Mouse (Mus musculus): Measurements from ENCODE around the gene Rnf208. TPM values are rescaled to one million over a fixed set of nuclear protein-coding genes. Genes with fewer than 3 reads are reported as not detected.
"Not testable (repeated sequence)": the region's sequence is repeated elsewhere in the genome, so short reads cannot be mapped to it uniquely, and the experiment has no call there.

Gene Rnf208
- polyA plus RNA-seq, 1 experiment, result 248 TPM

GRCm38 (mm10) chr2:25241438-25241775 lies 648 bp upstream of the Rnf208 start:
- DNase-seq (ENCODE audit: extremely low spot score in 1 of 2, low spot score in 1 of 2), result no peak

GRCm38 (mm10) chr2:25243342-25243741 lies 1.3 kb downstream of the Rnf208 start:
- no peak for DNase-seq (ENCODE audit: extremely low spot score in 1 of 2, low spot score in 1 of 2)

GRCm38 (mm10) chr2:25244144-25244543 lies 2.1 kb downstream of the Rnf208 start:
- no peak for DNase-seq (ENCODE audit: extremely low spot score in 1 of 2, low spot score in 1 of 2)

DNA sequence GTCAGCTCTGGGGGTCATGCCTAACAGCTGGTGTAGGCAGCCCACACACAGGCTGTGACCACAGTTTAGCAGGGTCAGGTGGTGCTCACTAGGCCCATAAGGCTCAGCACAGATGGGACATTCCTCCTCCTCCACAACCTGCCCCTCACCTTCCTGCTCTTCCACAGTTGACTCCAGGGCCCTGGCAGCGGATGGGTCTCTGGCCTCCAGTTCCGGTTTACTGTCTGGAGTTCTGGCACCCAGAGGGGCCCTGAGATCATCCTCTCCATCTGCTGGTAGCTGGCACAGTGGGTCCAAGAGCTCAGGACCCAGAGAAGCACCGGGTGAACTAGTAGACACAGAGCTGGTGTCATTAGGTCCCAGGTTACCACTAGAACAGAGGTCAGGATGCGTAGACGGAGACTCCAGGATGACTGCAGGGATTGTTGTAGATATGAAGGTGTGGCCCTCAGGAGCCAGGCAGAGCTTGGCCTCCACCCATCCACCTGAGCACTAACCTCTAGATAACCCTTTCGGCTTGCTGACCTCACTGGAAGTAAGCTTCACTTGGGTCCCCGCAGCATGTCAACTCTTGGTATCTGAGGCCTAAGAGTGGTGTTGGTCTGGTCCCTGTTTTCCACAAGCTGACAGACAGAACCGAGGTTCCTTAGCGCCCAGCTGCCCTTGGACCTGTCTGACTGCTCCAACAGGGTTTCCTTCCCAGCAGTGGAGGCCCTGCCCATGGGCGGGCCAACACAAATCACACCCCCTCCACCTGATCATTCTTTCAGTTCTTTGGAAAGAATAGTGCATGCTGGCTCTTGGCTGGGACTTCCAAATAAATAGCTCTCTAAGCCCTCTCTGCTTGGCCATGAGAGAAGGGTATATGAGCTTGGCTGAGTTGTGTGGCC lies 4.4 kb downstream of the Rnf208 start, which contains the start of gene AL732309.1:
Gene AL732309.1 (minus strand): TSS at position 681 of the 890 bp plus-strand sequence.
- DNase-seq (ENCODE audit: extremely low spot score in 1 of 2, low spot score in 1 of 2), result no peak

GRCm38 (mm10) chr2:25252331-25252730 lies 10.3 kb downstream of the Rnf208 start:
- no peak for DNase-seq (ENCODE audit: extremely low spot score in 1 of 2, low spot score in 1 of 2)

DNA sequence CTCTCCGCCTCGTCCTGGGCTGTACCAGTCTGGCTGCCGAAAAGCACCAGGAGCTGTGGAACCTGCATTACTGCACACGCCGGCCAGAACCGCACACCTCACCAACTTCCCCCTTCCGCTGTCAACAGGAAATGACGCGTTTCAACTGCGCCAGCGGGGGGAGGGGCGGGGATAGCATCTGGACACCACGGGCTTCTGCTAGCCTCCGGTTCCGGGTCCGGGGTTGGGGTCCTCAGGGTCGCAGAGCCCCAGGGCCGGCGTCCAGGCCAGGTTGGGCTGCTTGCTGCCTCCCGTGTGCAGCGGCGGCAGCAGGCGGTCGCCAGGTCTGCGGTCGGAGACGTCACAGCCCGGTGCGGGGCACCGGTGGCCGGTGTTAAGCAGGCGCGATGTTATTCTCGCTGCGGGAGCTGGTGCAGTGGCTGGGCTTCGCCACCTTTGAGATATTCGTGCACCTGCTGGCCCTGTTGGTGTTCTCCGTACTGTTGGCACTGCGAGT lies 13.3 kb downstream of the Rnf208 start, which contains the start of gene Tmem203:
Gene Tmem203 (plus strand): TSS at position 156 of the 496 bp plus-strand sequence.
- DNase-seq (ENCODE audit: extremely low spot score in 1 of 2, low spot score in 1 of 2), result peak; percentile 78 to 90

- peak in 1 of 2 experiments; percentile 55 for DNase-seq (ENCODE audit: extremely low spot score in 1 of 2, low spot score in 1 of 2)
Observed at GRCm38 (mm10) chr2:25256443-25257109, 14.5 kb downstream of the Rnf208 start.

DNA sequence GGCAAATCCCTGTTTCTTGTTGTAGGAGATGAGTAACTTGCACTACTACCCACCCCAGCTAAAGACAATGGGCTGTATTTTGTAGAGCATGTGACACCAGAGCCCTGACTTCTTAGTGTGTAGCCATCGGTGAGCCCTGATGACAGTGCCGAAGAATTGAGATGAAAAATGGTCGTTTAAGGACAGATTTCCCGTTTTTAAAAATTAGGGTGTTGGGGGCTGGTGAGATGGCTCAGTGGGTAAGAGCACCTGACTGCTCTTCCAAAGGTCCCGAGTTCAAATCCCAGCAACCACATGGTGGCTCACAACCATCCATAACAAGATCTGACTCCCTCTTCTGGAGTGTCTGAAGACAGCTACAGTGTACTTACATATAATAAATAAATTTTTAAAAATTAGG lies 15.2 kb downstream of the Rnf208 start:
- DNase-seq (ENCODE audit: extremely low spot score in 1 of 2, low spot score in 1 of 2), result not testable (repeated sequence)

DNA sequence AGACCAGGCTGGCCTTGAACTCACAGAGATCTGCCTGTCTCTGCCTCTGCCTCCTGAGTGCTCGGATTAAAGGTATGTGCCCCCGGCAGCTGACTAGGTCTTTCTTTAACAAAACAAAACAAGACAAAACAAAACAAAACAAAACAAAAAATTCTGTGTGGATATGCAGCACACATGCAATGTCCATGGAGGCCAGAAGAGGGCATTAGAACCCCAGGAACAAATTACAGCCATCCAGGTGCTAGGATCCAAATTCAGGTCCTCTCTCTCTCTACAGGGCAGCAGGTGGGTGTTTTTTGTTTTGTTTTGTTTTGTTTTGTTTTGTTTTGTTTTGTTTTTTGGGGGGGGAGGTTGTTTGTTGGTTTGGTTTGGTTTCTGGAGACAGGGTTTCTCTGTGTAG lies 16.8 kb downstream of the Rnf208 start:
- no peak for DNase-seq (ENCODE audit: extremely low spot score in 1 of 2, low spot score in 1 of 2)

GRCm38 (mm10) chr2:25261870-25262269 lies 19.8 kb downstream of the Rnf208 start:
- peak in 1 of 2 experiments; percentile 52 for DNase-seq (ENCODE audit: extremely low spot score in 1 of 2, low spot score in 1 of 2)

DNA sequence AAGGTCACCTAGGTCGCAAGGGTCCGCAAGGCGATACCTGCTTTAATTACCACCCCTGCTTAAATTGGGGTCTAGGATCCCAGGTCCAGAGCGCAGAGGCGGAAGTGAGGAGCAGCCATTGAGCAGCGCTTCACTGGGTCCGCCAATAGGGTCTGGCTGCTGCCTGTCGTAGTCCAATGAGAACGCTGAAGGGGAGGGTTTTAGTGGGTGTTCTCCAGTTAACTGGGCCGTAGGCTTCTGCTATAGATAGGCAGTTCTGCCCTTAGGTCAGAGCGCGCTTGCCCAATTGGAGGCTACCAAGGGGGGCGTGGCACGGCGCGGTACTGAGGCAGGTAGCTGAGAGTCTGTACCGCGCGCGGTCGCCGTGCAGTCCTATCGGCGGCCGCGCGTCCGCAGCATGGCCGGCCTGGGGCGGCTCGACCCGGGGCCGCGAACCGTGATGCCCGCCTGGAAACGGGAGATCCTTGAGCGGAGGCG lies 20.3 kb downstream of the Rnf208 start, which contains the start of gene Tprn:
Gene Tprn (plus strand): TSS at position 328 of the 477 bp plus-strand sequence.
- peak; percentile 96 to 97 for DNase-seq (ENCODE audit: extremely low spot score in 1 of 2, low spot score in 1 of 2)

GRCm38 (mm10) chr2:25262795-25263622 lies 21.0 kb downstream of the Rnf208 start:
- DNase-seq (ENCODE audit: extremely low spot score in 1 of 2, low spot score in 1 of 2), result no peak

- DNase-seq (ENCODE audit: extremely low spot score in 1 of 2, low spot score in 1 of 2), result no peak
Observed at GRCm38 (mm10) chr2:25263623-25264285, 21.7 kb downstream of the Rnf208 start.

DNA sequence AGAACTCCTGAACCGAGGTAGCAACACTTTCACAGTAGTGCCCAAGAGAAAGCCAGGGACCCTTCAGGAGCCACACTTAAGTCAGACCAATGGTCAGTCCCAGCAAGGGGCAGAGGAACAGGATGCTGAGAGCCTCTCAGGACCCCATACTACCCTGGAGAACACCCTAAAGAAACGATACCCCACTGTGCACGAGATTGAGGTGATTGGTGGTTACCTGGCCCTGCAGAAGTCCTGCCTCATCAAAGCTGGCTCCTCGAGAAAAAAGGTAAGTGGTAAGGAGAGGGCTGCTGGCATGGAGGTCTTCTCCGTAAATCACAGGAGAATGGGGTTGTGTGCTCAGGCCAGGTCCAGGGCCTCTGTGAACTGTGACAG lies 22.2 kb downstream of the Rnf208 start:
- no peak for DNase-seq (ENCODE audit: extremely low spot score in 1 of 2, low spot score in 1 of 2)

- no peak for DNase-seq (ENCODE audit: extremely low spot score in 1 of 2, low spot score in 1 of 2)
Observed at GRCm38 (mm10) chr2:25264851-25265250, 22.8 kb downstream of the Rnf208 start.

DNA sequence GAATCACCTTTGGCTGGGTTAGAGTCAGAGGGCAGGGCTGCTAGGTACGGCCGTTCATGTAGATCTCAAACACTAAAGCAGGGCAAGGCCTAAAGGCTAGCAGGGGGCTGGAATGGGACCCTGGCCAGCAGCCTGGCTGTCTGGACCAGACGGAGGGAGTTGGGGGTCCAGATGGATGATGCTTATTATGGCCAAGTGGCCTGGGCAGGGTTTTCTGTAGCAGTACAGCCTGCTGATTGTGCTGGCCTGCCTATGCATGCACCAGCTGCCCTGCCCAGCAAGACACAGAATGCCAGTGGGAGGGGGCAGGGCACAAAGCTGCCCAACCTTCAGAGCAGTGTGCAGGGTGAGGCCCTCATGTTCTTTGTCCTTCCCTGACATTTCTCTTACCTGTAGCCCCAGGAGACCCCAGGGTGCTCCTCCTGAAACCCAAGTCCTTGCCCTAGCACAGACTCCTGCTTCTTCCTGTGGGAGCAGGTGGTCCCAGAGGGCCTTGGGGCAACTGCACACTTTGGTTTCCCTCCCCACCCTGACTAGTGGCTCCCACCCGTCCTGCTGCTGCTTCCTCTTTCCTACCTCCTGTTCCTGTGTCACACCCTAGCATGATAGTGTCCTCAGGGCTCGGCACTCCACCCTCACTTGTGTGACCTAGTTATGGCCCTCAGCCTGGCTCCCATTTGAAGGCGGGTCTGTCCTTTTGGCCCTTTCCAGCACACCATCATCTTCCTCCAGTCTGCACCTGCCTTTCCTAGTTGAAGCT lies 24.0 kb downstream of the Rnf208 start:
- no peak for DNase-seq (ENCODE audit: extremely low spot score in 1 of 2, low spot score in 1 of 2)

DNA sequence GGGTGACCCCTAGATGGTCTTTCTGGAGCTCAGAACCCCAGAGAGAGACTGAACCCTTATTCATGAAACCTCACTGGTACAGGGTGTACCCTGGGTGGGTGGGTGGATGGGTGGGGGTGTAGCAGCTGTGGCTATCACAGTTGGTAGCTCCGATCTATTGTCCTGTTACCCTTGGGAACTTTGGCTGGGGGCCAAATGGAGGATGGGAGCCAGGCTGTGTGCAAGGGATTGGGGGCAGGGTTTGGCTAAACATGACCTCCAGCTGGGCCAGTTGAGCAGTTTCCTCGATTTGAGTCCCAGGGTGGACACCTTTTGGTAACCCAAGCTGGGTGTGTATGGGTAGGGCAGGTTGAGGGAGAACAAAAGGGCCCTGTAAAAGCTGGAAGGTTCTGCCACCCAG lies 24.7 kb downstream of the Rnf208 start:
- DNase-seq (ENCODE audit: extremely low spot score in 1 of 2, low spot score in 1 of 2), result no peak

GRCm38 (mm10) chr2:25267241-25267640 lies 25.2 kb downstream of the Rnf208 start:
- no peak for DNase-seq (ENCODE audit: extremely low spot score in 1 of 2, low spot score in 1 of 2)

DNA sequence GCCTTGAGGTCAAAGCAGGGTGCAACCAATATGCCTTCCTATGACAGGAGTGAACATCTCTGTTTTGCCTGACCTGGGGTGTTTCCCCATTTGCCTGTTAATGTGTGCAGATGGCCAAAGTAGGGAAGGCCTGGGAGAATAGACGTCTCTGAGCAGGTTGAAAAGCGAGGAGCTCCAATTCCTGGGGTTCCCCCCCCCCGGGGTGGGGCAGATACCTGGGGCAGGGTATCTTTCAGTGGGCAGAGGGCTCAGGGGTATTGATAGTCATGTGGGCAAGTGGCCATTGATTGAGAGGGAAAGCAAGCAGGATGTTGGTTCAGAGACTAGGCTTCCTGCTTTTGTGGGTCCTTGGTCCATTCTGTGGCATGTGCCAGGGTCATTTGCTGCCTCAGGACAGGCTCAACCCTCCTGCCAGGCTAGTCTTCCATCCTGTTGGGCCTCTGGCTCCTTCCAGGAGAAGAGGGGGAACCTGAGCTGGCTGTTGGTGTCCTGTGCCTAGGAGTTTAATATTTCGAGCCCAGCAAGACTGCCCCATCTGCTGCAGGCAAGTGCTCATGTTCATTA lies 25.8 kb downstream of the Rnf208 start:
- DNase-seq (ENCODE audit: extremely low spot score in 1 of 2, low spot score in 1 of 2), result no peak
